Mouse (Mus musculus): ENCODE results near the gene Itm2c.
A peak's percentile ranks its signal among the peaks of the same experiment; 100 is the strongest.

The Itm2c gene

GRCm38 (mm10) chr1:85894231-85894747, at the start of gene Itm2c:
Gene Itm2c (plus strand): TSS chr1:85894281.
- no peak for DNase-seq (ENCODE audit: low read depth, low spot score)

- DNase-seq (ENCODE audit: low read depth, low spot score) = no peak
Observed at GRCm38 (mm10) chr1:85844981-85845380, 49.1 kb upstream of the Itm2c start.

- DNase-seq (ENCODE audit: low read depth, low spot score) = no peak
Observed at GRCm38 (mm10) chr1:85845476-85845875, 48.6 kb upstream of the Itm2c start.

GRCm38 (mm10) chr1:85849016-85849415, 45.1 kb upstream of the Itm2c start:
- no peak for DNase-seq (ENCODE audit: low read depth, low spot score)

GRCm38 (mm10) chr1:85850851-85851250, 43.2 kb upstream of the Itm2c start:
- no peak for DNase-seq (ENCODE audit: low read depth, low spot score)

- no peak for DNase-seq (ENCODE audit: low read depth, low spot score)
Observed at GRCm38 (mm10) chr1:85852996-85853689, 40.9 kb upstream of the Itm2c start.

- DNase-seq (ENCODE audit: low read depth, low spot score) = no peak
Observed at GRCm38 (mm10) chr1:85853865-85854264, 40.2 kb upstream of the Itm2c start.

- DNase-seq (ENCODE audit: low read depth, low spot score) = no peak
Observed at GRCm38 (mm10) chr1:85854475-85854874, 39.6 kb upstream of the Itm2c start.

GRCm38 (mm10) chr1:85856266-85856665, 37.8 kb upstream of the Itm2c start:
- no peak for DNase-seq (ENCODE audit: low read depth, low spot score)

- peak; percentile 27 for DNase-seq (ENCODE audit: low read depth, low spot score)
Observed at GRCm38 (mm10) chr1:85857261-85857754, 36.8 kb upstream of the Itm2c start.

- DNase-seq (ENCODE audit: low read depth, low spot score) = no peak
Observed at GRCm38 (mm10) chr1:85864383-85864782, 29.7 kb upstream of the Itm2c start.

- peak; percentile 93 for DNase-seq (ENCODE audit: low read depth, low spot score)
Observed at GRCm38 (mm10) chr1:85870001-85870400, 24.1 kb upstream of the Itm2c start.

- no peak for DNase-seq (ENCODE audit: low read depth, low spot score)
Observed at GRCm38 (mm10) chr1:85870546-85870945, 23.5 kb upstream of the Itm2c start.

- no peak for DNase-seq (ENCODE audit: low read depth, low spot score)
Observed at GRCm38 (mm10) chr1:85882003-85882402, 12.1 kb upstream of the Itm2c start.

GRCm38 (mm10) chr1:85887221-85887620, 6.9 kb upstream of the Itm2c start:
- DNase-seq (ENCODE audit: low read depth, low spot score) = no peak

GRCm38 (mm10) chr1:85894748-85895360, 773 bp downstream of the Itm2c start:
- DNase-seq (ENCODE audit: low read depth, low spot score) = no peak

GRCm38 (mm10) chr1:85895391-85895837, 1.3 kb downstream of the Itm2c start:
- DNase-seq (ENCODE audit: low read depth, low spot score) = no peak

- no peak for DNase-seq (ENCODE audit: low read depth, low spot score)
Observed at GRCm38 (mm10) chr1:85896110-85896509, 2.0 kb downstream of the Itm2c start.

- no peak for DNase-seq (ENCODE audit: low read depth, low spot score)
Observed at GRCm38 (mm10) chr1:85896781-85897700, 3.0 kb downstream of the Itm2c start.

- DNase-seq (ENCODE audit: low read depth, low spot score) = no peak
Observed at GRCm38 (mm10) chr1:85897901-85898760, 4.0 kb downstream of the Itm2c start.

Measured in telencephalon, adult 2 months (tissue).